Mouse (Mus musculus) Muller cell, postnatal 12 days (primary cell): Measurements from ENCODE around the gene Zfhx2.
A peak's percentile ranks its signal among the peaks of the same experiment; 100 is the strongest.
"Not testable (repeated sequence)": the region's sequence is repeated elsewhere in the genome, so short reads cannot be mapped to it uniquely, and the experiment has no call there.

Experiments used
- DNase-seq: peaks from one replicate; pipeline ENCODE4 v3.0.0-alpha.2; 2015; ENCODE audit errors: inconsistent ontology term

The Zfhx2 gene

GRCm38 (mm10) chr14:55047971-55048531, 44.1 kb downstream of the Zfhx2 start:
- DNase-seq = no peak

GRCm38 (mm10) chr14:55043694-55044093, 48.4 kb downstream of the Zfhx2 start:
- not testable (repeated sequence) for DNase-seq

DNA sequence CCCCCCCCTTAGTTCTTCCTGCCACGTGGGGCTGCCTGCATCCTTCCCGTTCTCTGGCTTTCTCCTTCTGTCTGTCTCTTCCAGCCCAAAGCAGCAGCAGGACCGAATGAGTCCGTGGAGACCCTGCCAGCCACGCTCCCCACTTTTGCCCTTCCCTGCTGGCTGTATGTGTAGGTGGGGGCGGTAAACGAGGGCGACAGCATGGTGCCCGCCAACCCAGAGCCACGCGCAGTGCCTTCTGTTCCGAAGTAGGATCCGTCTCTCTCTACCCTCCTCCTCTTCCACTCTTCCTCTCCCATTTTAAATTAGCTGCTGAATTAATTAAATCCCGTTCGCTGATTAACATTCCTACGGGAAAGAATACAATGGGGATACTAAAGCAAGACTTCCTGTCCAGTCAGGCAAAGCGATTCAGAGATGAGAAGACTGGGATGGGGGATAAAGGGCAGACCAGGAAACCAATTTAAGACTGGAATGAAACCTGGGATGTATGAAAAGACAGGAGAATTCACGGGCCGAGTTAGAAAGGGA, 59.4 kb downstream of the Zfhx2 start:
- peak; percentile 57 for DNase-seq

- DNase-seq = no peak
Observed at GRCm38 (mm10) chr14:55029034-55029698, 63.0 kb downstream of the Zfhx2 start.

- no peak for DNase-seq
Observed at GRCm38 (mm10) chr14:55028333-55028835, 63.7 kb downstream of the Zfhx2 start.

DNA sequence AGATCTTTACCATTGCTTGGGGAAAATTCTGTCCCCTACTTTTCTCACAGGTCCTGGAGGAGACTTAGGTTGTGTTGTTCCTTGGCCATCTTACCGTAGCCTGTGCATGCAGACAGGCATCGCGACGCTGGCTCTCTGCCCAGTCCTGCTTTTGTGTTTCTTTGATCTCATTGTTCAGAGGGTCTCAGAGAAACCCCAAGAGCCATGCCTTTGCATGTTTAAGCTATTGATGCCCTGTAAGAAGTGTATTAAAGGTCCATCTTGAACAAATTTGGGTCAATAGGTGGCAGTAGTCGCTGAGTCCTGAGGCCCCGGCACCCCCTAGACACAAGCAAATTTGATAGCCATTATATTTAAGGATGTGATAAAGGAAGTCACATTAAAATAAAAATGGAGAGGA, 64.5 kb downstream of the Zfhx2 start:
- peak; percentile 11 for DNase-seq

DNA sequence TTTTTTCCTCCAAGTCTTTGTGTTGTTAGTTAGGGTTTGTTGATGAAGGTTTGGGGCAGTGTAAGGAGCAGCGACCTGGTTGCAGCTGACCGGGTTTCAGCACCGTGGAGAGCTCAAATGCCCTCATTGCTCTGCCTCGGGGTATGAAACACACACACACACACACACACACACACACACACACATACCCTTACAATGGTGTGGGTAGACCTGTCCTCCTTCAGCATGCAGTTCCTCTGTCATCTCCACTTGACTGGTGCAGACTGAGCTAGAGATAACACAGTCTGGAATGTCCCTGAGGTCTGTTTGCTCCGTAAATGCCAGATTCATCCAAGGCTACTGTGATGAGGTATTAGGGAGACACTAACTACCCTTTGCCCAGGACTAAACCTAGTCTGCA, 64.9 kb downstream of the Zfhx2 start:
- peak; percentile 6 for DNase-seq

GRCm38 (mm10) chr14:55025527-55025926, 66.6 kb downstream of the Zfhx2 start:
- DNase-seq = no peak

GRCm38 (mm10) chr14:55024236-55024635, 67.9 kb downstream of the Zfhx2 start:
- DNase-seq = peak; percentile 24

DNA sequence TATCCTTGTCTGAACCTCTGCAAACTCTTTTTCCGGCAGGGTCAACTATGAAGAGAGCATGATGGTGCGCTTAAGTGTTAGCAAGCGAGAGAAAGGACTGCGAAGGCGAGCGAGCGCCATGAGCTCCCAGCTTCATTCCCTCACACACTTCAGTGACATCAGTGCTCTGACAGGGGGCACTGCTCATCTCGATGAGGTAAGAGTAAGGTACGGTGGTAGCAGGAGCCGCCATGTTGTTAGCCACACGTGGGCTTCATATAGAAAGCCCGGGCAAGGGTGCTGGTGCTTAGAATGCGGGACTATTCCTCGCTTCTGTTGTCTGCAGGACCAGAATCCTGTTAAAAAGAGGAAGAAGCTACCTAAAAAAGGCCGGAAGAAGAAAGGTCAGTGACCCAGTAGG, 69.1 kb downstream of the Zfhx2 start:
- DNase-seq = no peak

- no peak for DNase-seq
Observed at GRCm38 (mm10) chr14:55020394-55020793, 71.7 kb downstream of the Zfhx2 start.

DNA sequence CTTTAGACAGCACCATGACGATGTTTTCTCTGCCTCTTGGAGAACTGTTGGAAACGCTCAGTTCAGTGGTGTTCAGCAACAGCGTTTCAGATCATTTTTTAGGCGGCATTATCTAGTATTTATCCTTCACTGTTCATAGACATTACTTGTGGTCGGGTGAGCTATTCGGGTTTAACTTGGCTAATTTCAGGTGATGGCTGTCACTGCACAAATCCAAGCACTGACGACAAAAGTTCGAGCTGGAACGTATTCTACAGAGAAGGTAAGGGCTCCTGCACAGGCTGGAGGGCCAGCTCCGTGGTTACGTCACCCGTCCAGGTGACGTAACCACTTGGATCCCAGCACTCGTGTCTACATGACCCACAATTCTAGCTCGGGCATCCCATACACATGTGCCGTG, 75.2 kb downstream of the Zfhx2 start:
- DNase-seq = no peak

DNA sequence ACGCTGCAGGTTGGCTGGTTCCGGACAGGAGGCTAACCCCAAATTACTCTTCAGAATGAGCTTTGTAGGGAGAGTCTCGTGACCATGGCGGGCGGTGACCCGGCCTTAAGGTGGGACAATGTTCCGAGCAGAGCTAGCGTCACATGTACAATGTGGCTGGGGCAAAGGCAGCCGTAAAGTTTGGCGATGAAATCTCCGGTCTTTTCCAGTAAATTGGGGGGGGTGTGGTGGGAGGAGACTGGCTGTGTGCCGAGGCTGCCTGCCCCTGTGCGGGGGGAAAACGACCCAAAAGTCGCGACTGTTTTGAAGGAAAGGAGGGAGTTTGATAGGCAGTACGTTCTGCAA, 76.4 kb downstream of the Zfhx2 start:
- no peak for DNase-seq

- DNase-seq = peak; percentile 99
Observed at GRCm38 (mm10) chr14:55014991-55015766, 76.9 kb downstream of the Zfhx2 start, which contains the start of gene Ngdn. Gene Ngdn (plus strand): TSS chr14:55015454.

GRCm38 (mm10) chr14:55014591-55014990, 77.5 kb downstream of the Zfhx2 start:
- DNase-seq = no peak

GRCm38 (mm10) chr14:55011116-55011515, 81.0 kb downstream of the Zfhx2 start:
- no peak for DNase-seq
